Mouse (Mus musculus) right cerebral cortex, adult 18-20 months (tissue): ENCODE data around the gene Olfr668.
"Not testable (repeated sequence)": the region's sequence is repeated elsewhere in the genome, so short reads cannot be mapped to it uniquely, and the experiment has no call there.

Source experiments
- DNase-seq: peaks from one replicate; pipeline ENCODE4 v3.0.0; 2022; ENCODE audit warnings: mixed read lengths

Gene Olfr668

DNA sequence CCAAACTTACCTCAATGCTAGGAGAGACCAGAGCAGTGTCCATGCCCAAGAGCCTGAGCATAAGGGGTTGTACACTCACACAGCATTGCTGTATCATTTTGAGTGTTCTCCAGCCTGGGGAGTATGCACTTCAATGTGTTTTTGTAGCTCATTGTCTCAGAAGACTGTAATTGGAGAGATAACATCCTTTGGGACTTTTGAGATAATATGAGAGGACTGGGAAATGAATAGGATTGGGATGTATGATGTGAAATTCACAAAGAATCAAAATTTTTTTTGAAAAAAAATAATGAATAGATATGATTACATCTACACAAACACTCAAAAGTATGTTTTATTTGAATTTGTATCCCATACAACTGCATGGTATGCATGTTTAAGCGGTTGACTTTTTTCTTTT, at the start of gene Olfr668:
TSS of gene Olfr668 (minus strand) at position 101 of the 400 bp plus-strand sequence.
- no peak for DNase-seq

DNA sequence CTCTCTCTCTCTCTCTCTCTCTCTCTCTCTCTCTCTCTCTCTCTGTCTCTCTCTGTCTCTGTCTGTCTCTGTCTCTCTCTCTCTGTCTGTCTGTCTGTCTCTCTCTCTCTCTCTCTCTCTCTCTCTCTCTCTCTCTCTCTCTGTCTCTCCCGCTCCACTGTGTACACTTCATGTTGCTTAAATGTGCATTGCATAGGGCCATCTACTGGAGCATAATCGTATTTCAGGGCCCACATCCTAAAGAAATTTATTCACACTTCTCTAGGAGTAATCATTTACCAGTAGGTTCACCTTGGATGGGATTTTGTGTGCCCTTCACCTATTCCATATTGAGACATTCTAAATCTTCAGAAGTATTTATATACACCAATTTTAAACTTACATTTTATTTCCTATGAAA, 44.6 kb upstream of the Olfr668 start:
- not testable (repeated sequence) for DNase-seq

GRCm38 (mm10) chr7:104962520-104962919, 34.7 kb upstream of the Olfr668 start, which contains the start of gene Olfr670:
TSS of gene Olfr670 (minus strand) at chr7:104962620.
- DNase-seq = no peak

DNA sequence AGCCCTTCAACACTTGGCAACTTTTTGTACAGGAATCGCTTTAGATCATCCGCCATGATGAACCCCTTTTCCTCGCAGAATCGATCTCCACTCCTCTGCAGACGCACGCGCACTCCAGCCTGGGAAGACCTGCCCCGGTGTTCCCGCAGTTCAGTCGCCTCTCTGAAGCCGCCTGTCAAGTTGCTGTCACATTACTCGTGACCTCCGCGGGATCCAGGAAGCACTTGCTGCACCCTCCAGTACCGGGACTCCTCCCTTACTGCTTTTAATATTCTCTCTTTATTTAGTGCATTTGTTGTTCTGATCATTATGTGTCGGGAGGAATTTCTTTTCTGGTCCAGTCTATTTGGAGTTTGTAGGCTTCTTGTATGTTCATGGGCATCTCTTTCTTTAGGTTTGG, 22.4 kb upstream of the Olfr668 start:
- DNase-seq = not testable (repeated sequence)

- no peak for DNase-seq
Observed at GRCm38 (mm10) chr7:104933940-104934339, 6.1 kb upstream of the Olfr668 start, which contains the start of gene Olfr669. TSS of gene Olfr669 (plus strand) at chr7:104934240.

GRCm38 (mm10) chr7:104921382-104921781, 6.5 kb downstream of the Olfr668 start, which contains the start of gene Olfr667:
TSS of gene Olfr667 (minus strand) at chr7:104921482.
- no peak for DNase-seq

DNA sequence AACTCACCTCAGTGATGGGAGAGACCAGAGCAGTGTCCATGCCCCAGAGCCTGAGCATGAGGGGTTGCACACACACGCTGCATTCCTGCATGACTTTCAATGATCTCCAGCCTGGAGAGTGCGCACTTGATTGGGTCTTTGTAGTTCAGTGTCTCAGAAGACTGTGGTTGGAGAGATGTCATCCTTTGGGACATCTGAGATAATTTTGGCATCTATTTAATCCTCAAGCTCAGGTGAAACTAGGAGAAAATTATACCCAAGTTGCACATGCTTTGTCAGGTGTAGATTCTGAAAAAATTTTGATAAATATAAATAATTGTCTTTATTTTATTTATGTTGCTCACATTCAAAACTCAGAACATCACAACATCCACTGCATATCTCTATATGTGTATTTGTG, 32.0 kb downstream of the Olfr668 start, which contains the start of gene Olfr666:
TSS of gene Olfr666 (minus strand) at position 101 of the 400 bp plus-strand sequence.
- no peak for DNase-seq

DNA sequence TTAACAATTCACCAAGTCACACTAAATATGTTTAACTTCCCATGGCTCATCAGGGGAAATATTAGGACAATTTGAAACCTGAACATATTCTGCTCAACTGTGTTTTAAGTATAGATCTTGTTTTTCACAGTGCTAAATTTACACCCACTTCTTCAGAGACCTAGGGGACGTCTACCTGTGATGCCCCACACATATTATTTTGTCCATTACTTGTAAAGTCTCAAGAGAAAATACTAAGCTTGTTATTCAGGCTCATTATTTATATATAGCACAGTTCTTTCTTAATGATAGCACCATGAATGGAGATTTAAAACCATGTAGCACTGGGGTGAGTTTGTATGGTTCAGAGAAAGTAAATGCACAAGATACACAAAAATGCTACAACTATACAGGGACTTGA, 50.1 kb downstream of the Olfr668 start, which contains the start of gene Olfr665:
TSS of gene Olfr665 (plus strand) at position 301 of the 400 bp plus-strand sequence.
- no peak for DNase-seq
